Mouse (Mus musculus): Measurements from ENCODE around the gene Kxd1.
A peak's percentile ranks its signal among the peaks of the same experiment; 100 is the strongest.

Kxd1 gene

GRCm38 (mm10) chr8:70547762-70548161 lies 20.0 kb upstream of the Kxd1 start:
- no peak for DNase-seq (ENCODE audit: low spot score)

- DNase-seq (ENCODE audit: low spot score), result no peak
Observed at GRCm38 (mm10) chr8:70546412-70546811, 18.7 kb upstream of the Kxd1 start.

- DNase-seq (ENCODE audit: low spot score), result peak; percentile 84
Observed at GRCm38 (mm10) chr8:70544200-70544687, 16.5 kb upstream of the Kxd1 start.

GRCm38 (mm10) chr8:70541081-70541480 lies 13.3 kb upstream of the Kxd1 start:
- DNase-seq (ENCODE audit: low spot score), result no peak

- DNase-seq (ENCODE audit: low spot score), result no peak
Observed at GRCm38 (mm10) chr8:70540507-70541071, 12.8 kb upstream of the Kxd1 start.

GRCm38 (mm10) chr8:70540013-70540506 lies 12.3 kb upstream of the Kxd1 start:
- DNase-seq (ENCODE audit: low spot score), result no peak

GRCm38 (mm10) chr8:70539077-70539813 lies 11.5 kb upstream of the Kxd1 start, which contains the start of gene Ell:
TSS of gene Ell (plus strand) at chr8:70539457.
- peak; percentile 100 for DNase-seq (ENCODE audit: low spot score)

- peak; percentile 100 for DNase-seq (ENCODE audit: low spot score)
Observed at GRCm38 (mm10) chr8:70538633-70539076, 10.9 kb upstream of the Kxd1 start.

- DNase-seq (ENCODE audit: low spot score), result peak; percentile 89
Observed at GRCm38 (mm10) chr8:70538024-70538579, 10.3 kb upstream of the Kxd1 start.

GRCm38 (mm10) chr8:70535701-70536100 lies 7.9 kb upstream of the Kxd1 start:
- no peak for DNase-seq (ENCODE audit: low spot score)

GRCm38 (mm10) chr8:70535221-70535620 lies 7.5 kb upstream of the Kxd1 start:
- DNase-seq (ENCODE audit: low spot score), result no peak

GRCm38 (mm10) chr8:70534281-70534680 lies 6.5 kb upstream of the Kxd1 start:
- no peak for DNase-seq (ENCODE audit: low spot score)

GRCm38 (mm10) chr8:70530314-70530713 lies 2.6 kb upstream of the Kxd1 start:
- DNase-seq (ENCODE audit: low spot score), result no peak

GRCm38 (mm10) chr8:70529741-70530161 lies 2.0 kb upstream of the Kxd1 start:
- no peak for DNase-seq (ENCODE audit: low spot score)

GRCm38 (mm10) chr8:70529299-70529698 lies 1.5 kb upstream of the Kxd1 start:
- no peak for DNase-seq (ENCODE audit: low spot score)

GRCm38 (mm10) chr8:70528182-70528797 lies 534 bp upstream of the Kxd1 start:
- no peak for DNase-seq (ENCODE audit: low spot score)

- DNase-seq (ENCODE audit: low spot score), result no peak
Observed at GRCm38 (mm10) chr8:70527111-70527511, 645 bp downstream of the Kxd1 start.

- peak; percentile 97 for DNase-seq (ENCODE audit: low spot score)
Observed at GRCm38 (mm10) chr8:70522592-70523403, 5.0 kb downstream of the Kxd1 start.

- DNase-seq (ENCODE audit: low spot score), result no peak
Observed at GRCm38 (mm10) chr8:70519606-70520005, 8.2 kb downstream of the Kxd1 start.

- no peak for DNase-seq (ENCODE audit: low spot score)
Observed at GRCm38 (mm10) chr8:70519043-70519442, 8.7 kb downstream of the Kxd1 start.

- DNase-seq (ENCODE audit: low spot score), result no peak
Observed at GRCm38 (mm10) chr8:70517940-70518643, 9.7 kb downstream of the Kxd1 start.

Data from lung, postnatal 25 days (tissue).